Mouse (Mus musculus) B cell, adult 2 months (primary cell): ENCODE measurements at regions not wholly inside any gene's neighbourhood (a gene's known extent, or its start where the extent isn't known, plus 50 kb on each side); places are given as distances from the start of the nearest gene placed in this dataset.

Experiments
- DNase-seq, 2 experiments: peaks; one replicate each; pipeline ENCODE4 v3.0.0; 2022

DNA sequence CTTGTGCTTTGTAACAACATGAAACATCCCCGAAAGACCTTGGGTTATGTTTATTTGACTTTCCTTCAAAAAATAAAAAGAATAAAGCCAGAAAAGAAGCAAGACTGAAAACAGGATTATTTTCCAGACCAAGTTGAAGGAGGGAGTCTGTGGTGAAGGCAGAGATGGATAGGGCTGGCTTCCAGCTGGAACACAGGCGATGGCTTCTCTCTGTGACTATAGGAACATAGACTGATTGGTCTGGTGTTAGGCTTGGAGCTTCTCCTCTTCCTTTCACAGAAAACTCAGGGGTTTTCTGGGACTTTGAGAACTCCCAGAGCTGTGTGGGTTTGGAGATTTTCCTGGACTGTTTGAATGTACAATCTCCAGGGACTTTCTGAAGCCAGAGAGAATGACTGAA, 625.8 kb downstream of the Gm826 start:
- no peak for DNase-seq

DNA sequence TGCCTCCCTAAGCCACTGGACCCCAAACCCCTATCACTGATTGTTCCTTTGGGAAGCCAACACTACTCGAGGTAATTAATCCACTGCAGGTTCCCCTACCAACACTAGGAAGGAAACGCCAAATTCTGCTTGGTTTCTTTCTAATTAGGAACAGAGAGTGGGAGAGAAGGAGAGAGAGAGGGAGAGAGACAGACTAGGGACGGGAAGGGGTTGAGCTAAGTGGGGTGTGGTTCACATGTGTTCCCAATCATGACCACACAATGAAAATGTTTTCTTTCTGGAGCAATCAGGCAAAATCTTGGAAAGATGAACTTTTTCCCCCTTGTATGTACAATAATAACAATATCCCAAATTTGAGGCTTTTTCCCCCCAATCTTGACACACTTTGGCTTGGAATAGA, 619.3 kb downstream of the Gm826 start:
- DNase-seq, result no peak

DNA sequence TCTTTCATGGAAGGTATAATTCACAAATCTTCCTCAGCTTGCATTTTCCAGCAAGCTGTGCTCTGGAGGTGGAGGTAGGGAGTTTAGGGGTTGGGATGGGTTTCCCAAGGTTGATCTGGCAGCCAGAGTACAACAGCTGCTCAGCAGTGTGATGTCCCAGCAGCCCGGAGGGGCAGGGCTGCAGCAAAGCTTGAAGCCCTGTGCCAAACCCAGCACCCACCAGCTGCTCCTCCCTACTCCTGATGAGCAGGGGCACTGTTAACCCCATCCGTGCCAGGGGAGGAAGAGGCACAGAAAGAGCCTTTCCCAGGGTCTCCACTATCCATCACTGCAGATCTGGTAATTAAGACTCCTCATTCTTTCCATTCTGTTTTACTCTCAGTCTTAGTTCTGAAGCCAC, 615.2 kb downstream of the Gm826 start:
- no peak for DNase-seq

DNA sequence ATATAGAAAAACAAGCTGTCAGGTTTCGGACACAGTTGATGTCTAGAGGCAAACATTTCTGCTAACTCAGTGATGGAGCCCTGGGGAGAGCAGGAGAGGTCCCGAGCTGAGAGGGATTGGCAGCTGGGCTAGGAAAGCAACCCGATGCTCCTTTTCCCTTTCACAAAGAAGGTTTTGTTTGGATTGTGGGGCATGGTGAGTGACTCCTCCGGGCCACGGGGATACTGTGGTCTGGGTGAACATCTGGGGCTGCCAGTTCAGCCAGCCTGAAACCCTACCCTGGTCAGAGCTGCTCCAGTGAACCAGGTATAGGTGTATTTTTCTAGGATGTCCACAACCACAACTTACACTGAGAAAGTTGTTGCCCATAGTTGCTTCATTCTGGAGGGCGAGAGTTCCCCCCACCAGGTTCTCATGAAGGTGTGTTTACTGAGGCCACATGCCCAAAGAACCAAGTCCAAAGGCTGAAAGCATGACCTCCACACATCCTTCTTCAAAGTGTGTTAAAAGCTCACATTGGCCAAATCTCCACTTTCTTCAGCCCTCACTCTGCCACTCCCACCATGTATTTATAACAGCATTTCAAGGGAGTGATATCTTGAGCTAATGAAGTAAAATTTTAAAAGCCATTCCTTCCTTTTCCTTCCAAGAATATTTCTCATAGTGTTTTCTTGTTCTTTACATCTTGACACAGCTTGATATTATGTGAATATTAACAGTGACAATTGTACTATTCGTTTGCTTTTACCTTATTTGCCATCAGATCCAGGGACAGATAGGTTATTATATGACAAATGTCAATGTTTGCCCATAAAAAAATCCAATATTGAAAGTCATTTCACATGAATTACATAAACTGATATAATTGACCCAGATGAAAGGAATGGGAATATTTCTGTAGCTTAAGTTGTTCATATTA, 608.5 kb downstream of the Gm826 start:
- DNase-seq, result no peak

DNA sequence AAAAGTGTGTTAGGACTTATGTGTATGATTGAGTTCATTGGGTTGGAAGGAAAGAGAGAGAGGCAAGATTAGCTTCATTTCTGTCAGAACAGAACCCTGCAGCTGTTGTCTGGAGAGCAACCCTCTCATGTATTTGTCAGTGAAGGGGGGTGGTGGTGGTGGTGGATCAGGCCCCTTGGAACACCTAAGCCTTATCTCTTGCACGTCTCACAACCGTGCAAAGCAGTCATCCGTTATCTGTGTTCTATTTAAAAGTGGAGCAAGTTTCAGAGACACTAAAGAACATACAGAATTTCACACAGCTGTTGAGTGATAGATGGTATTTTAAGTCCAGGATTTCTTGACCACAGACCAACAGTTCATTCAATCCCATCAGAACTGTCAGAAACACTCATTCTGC, 604.7 kb downstream of the Gm826 start:
- no peak for DNase-seq

DNA sequence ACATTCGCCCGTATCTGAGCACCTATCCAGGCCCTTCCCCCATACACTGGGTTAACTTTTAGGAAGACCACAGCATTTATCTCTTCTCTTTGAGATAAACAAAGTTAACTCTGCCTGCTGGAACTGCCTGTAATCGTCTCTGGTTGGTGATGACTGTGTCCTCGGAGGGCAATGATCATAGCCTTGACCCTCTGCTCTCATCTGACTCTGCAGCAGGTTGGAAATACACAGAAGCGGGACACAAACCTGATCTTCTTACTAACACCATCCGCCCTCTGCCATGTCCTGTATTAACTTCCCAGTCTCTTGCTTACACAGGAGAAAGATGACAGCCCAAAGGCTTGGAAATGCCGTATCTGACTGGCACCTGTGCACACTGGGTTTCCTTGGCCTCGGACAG, 603.7 kb downstream of the Gm826 start:
- no peak for DNase-seq

DNA sequence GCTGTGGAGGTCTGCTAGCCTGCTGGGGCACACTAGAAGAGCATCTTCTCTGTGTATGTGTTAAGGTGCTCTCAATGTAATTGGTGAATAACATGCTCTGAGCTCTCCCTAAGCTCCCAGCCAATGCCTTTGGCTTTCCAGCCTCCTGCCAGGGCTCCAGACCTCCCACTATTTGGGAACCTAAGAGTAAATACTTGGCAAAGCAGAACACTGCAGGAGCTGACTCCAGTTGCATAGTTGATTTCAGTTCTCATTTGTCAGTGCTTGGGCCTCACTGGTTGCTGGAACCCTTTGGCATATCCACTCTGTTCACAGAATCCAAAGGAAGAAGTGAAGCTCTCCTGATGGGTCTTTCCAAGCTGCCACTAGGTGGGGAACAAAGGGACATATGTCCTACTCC, 602.7 kb downstream of the Gm826 start:
- no peak for DNase-seq

DNA sequence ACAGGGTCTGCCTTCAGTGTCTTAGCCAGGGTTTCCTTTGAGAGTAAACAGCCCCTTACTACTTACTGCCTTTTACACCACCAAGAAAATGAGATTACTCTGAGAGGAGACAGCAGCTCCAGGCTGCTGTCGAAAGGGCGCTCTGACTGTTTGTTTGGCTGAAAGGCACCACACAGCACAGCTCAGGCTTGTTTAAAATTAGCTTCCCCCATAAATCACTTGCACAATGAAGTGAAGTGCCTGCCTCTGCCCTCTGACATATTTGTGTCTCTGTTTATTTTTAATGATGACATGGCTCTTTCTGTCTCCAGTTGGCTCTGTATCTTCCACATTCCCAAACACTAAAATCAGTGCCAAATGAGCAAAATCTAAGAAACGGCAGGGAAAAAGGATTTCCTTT, 601.5 kb downstream of the Gm826 start:
- DNase-seq, result no peak

DNA sequence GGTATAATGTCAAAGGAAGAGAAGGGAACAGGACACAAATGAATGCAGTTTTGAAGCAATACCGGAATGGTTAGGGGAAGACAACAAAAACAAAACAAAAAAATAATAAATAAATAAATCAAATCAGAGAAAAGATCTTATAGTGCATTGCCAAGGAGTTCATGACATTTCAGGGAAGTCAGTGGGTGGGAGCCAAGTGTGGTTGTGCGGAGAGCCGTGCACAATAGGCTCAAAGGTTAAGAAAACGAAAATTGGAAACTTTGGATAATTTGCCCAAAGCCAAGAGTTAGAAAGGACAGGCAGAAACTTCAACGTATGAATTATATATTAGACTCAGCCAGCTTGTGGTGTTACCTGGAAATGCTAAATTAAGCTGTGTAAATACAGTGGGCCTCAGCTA, 599.4 kb downstream of the Gm826 start:
- DNase-seq, result no peak

DNA sequence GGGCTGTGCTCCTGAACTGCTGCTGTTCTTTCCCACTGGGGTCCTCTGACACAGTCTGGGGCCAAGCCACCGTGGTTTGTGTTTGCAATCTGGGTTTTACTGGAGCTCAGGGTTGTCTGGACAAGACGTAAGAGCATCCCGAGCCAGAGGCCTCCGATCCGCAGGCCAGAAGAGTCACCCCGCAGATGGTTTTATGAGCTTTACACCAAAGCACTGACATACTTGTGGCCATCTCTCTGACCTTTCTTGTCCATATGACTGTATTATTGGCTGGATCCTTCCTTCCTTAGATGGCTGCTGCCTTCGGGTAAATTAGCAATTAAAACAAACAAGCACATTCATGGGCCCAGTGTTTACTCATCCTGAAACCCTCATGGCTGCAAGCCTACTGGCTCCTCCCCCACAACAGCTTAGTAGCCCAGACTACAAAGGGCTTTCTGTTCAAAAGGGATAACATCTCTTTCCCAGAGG, 578.4 kb downstream of the Gm826 start:
- no peak for DNase-seq

DNA sequence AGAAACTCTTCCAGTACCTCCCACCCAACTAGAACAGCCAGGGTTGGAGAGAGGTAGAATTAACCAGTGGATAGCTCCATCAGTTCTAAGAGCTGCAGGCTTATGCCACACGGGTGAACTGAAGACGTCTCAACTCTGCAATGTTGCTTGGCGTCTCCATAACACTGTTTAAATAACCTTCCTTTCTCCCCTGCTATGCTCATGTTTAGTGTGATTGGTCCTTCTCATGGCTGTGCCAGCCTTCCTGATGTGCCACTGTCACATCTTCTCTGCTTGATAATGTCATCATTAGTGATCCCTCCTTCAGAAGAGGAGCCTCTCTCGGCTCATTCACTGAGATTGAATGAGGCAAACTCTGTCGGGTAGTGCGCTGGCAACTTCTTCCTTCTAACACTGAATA, 573.2 kb downstream of the Gm826 start:
- no peak for DNase-seq

DNA sequence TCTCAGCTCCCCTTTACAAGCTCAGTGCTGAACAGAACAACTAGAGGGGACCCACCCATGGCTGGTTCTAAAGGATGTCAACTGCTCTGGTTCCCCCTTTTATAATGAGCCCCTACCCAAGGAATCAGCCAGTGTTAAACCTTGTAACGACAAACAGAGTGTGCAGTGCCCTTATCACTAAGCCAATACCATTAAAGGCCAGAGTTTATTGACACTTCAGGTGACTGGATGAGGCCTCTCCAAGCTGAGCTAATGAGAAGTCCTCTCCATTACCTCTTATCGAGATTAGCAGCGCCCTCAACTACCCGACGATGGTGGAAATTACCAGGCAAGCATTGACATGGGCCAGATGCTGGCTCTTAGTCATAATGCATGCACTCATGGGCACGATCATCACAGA, 570.8 kb downstream of the Gm826 start:
- no peak for DNase-seq
